Mouse (Mus musculus): ENCODE results near the gene Nxpe3. TPM values are rescaled to one million over a fixed set of nuclear protein-coding genes. Genes with fewer than 3 reads are reported as not detected.

Gene Nxpe3
- total and polyA plus RNA-seq, 2 experiments = 0.12 to 0.37 TPM

GRCm38 (mm10) chr16:55832040-55832439 lies 63.0 kb downstream of the Nxpe3 start:
- Histone ChIP-seq H3K4me1 (ENCODE audit: control insufficient read depth, insufficient read depth, low read length) (peaks cover 13% of the 10 kb centered on the region), H3K27ac (replicated peaks; ENCODE audit: insufficient read depth, low read depth, low read length) (no peak overlapping the region), H3K79me2 (ENCODE audit: control insufficient read depth, insufficient read depth, low read length) (peaks cover 2% of the 10 kb centered on the region; the same call in 1 of the 2 replicates), H3K27me3 (ENCODE audit: control insufficient read depth, insufficient read depth, low read length) (no peaks in the 10 kb centered on the region), H3K9ac (ENCODE audit: low read depth, low read length) (no peak overlapping the region), H3K4me3 (ENCODE audit: insufficient read depth, low read depth, low read length) (no peak overlapping the region), H3K36me3 (ENCODE audit: control insufficient read depth, insufficient read depth, low read length) (no peaks in the 10 kb centered on the region)
- WGBS = 93% methylated on average over 6 of the region's 6 CpGs
- DNase-seq (ENCODE audit: extremely low read depth, low read depth, low spot score) = no peak
- TF ChIP-seq CTCF (IDR thresholded peaks at IDR 0.05; ENCODE audit: low read depth, low read length) = no peak
- no peak for TF ChIP-seq POLR2A (IDR thresholded peaks at IDR 0.05; ENCODE audit: extremely low read depth, insufficient read depth, low read length)

GRCm38 (mm10) chr16:55831451-55831850 lies 63.6 kb downstream of the Nxpe3 start:
- H3K27ac ChIP-seq (replicated peaks; ENCODE audit: insufficient read depth, low read depth, low read length) = peak overlapping the region; percentile 27
- peaks cover 13% of the 10 kb centered on the region for H3K4me1 ChIP-seq (ENCODE audit: control insufficient read depth, insufficient read depth, low read length)
- H3K36me3 ChIP-seq (ENCODE audit: control insufficient read depth, insufficient read depth, low read length) = no peaks in the 10 kb centered on the region
- no peaks in the 10 kb centered on the region for H3K27me3 ChIP-seq (ENCODE audit: control insufficient read depth, insufficient read depth, low read length)
- H3K9ac ChIP-seq (ENCODE audit: low read depth, low read length) = no peak overlapping the region
- TF ChIP-seq POLR2A (IDR thresholded peaks at IDR 0.05; ENCODE audit: extremely low read depth, insufficient read depth, low read length) = no peak
- no peak for TF ChIP-seq CTCF (IDR thresholded peaks at IDR 0.05; ENCODE audit: low read depth, low read length)
- peak; percentile 78 for DNase-seq (ENCODE audit: extremely low read depth, low read depth, low spot score)
- H3K4me3 ChIP-seq (ENCODE audit: insufficient read depth, low read depth, low read length) = no peak overlapping the region
- WGBS = 21% methylated on average over 1 of the region's 1 CpGs
- H3K79me2 ChIP-seq (ENCODE audit: control insufficient read depth, insufficient read depth, low read length) = peaks cover 2% of the 10 kb centered on the region; the same call in 1 of the 2 replicates

- WGBS = 35% methylated on average over 11 of the region's 11 CpGs
- H3K27ac ChIP-seq (replicated peaks; ENCODE audit: insufficient read depth, low read depth, low read length) = peak overlapping the region; percentile 78
Measured at GRCm38 (mm10) chr16:55823398-55824155, 71.5 kb downstream of the Nxpe3 start.

GRCm38 (mm10) chr16:55822741-55823397 lies 72.2 kb downstream of the Nxpe3 start:
- Histone ChIP-seq H3K79me2 (ENCODE audit: control insufficient read depth, insufficient read depth, low read length) (peaks cover 16% of the 10 kb centered on the region), H3K9ac (ENCODE audit: low read depth, low read length) (peak overlapping the region; percentile 51; the same call in 1 of the 2 replicates), H3K27me3 (ENCODE audit: control insufficient read depth, insufficient read depth, low read length) (no peaks in the 10 kb centered on the region), H3K36me3 (ENCODE audit: control insufficient read depth, insufficient read depth, low read length) (peaks cover 10% of the 10 kb centered on the region), H3K27ac (replicated peaks; ENCODE audit: insufficient read depth, low read depth, low read length) (peak overlapping the region; percentile 51), H3K4me3 (ENCODE audit: insufficient read depth, low read depth, low read length) (peak overlapping the region; percentile 99; the same call in 1 of the 2 replicates), H3K4me1 (ENCODE audit: control insufficient read depth, insufficient read depth, low read length) (peaks cover 18% of the 10 kb centered on the region)
- WGBS = 22% methylated on average over 18 of the region's 18 CpGs
- TF ChIP-seq POLR2A (IDR thresholded peaks at IDR 0.05; ENCODE audit: extremely low read depth, insufficient read depth, low read length) (no peak), CTCF (IDR thresholded peaks at IDR 0.05; ENCODE audit: low read depth, low read length) (no peak)
- DNase-seq (ENCODE audit: extremely low read depth, low read depth, low spot score) = peak; percentile 39

More at GRCm38 (mm10) chr16:55823398-55824155, 71.5 kb downstream of the Nxpe3 start:
- TF ChIP-seq CTCF (IDR thresholded peaks at IDR 0.05; ENCODE audit: low read depth, low read length) (peak; percentile 37; the same call in 1 of the 2 replicates), POLR2A (IDR thresholded peaks at IDR 0.05; ENCODE audit: extremely low read depth, insufficient read depth, low read length) (no peak)
- Histone ChIP-seq H3K4me3 (ENCODE audit: insufficient read depth, low read depth, low read length) (no peak overlapping the region), H3K36me3 (ENCODE audit: control insufficient read depth, insufficient read depth, low read length) (peaks cover 3% of the 10 kb centered on the region; the same call in 1 of the 2 replicates), H3K79me2 (ENCODE audit: control insufficient read depth, insufficient read depth, low read length) (peaks cover 14% of the 10 kb centered on the region), H3K4me1 (ENCODE audit: control insufficient read depth, insufficient read depth, low read length) (peaks cover 16% of the 10 kb centered on the region), H3K27me3 (ENCODE audit: control insufficient read depth, insufficient read depth, low read length) (no peaks in the 10 kb centered on the region), H3K9ac (ENCODE audit: low read depth, low read length) (peak overlapping the region; percentile 51; the same call in 1 of the 2 replicates)
- DNase-seq (ENCODE audit: extremely low read depth, low read depth, low spot score) = peak; percentile 75

GRCm38 (mm10) chr16:55821997-55822740 lies 72.9 kb downstream of the Nxpe3 start:
- Histone ChIP-seq H3K36me3 (ENCODE audit: control insufficient read depth, insufficient read depth, low read length) (peaks cover 13% of the 10 kb centered on the region), H3K27ac (replicated peaks; ENCODE audit: insufficient read depth, low read depth, low read length) (peak overlapping the region; percentile 99), H3K9ac (ENCODE audit: low read depth, low read length) (peak overlapping the region; percentile 100), H3K4me1 (ENCODE audit: control insufficient read depth, insufficient read depth, low read length) (peaks cover 22% of the 10 kb centered on the region), H3K27me3 (ENCODE audit: control insufficient read depth, insufficient read depth, low read length) (no peaks in the 10 kb centered on the region), H3K4me3 (ENCODE audit: insufficient read depth, low read depth, low read length) (peak overlapping the region; percentile 99), H3K79me2 (ENCODE audit: control insufficient read depth, insufficient read depth, low read length) (peaks cover 19% of the 10 kb centered on the region)
- DNase-seq (ENCODE audit: extremely low read depth, low read depth, low spot score) = peak; percentile 93
- under 1% methylated on average over 67 of the region's 67 CpGs for WGBS
- peak; percentile 99 for TF ChIP-seq POLR2A (IDR thresholded peaks at IDR 0.05; ENCODE audit: extremely low read depth, insufficient read depth, low read length)
- TF ChIP-seq CTCF (IDR thresholded peaks at IDR 0.05; ENCODE audit: low read depth, low read length) = no peak

Measured in liver, adult 2 months (tissue).